ENCODE assay signal across 13 mouse cellular contexts in the genomic region with DNA sequence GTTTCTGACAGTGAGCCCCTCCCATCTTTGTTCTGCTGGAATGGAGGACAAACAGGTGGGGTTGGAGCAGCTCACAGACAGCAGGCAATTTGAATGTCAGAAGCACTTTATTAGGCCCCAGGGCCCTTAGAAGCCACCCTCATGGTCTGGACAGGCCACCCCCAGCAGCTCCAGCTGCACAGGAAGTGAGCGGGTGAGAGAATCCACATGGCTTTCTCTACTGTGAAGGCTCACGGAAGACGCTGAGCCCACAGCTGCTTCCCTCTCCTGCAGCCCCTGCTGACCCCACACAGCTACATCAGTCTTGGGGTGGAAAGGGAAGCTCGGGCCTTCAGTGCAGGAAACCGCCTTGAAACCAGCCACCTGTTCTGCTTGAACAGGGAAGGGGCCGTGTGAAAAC. TPM values are rescaled to one million over a fixed set of nuclear protein-coding genes. Genes with fewer than 3 reads are reported as not detected.
A peak's percentile ranks its signal among the peaks of the same experiment; 100 is the strongest.
DNase-seq lines count a peak whose midpoint lies in the region; ATAC-seq lines count a peak whose summit lies in the region.
"Had no signal": no experiment of that assay in that cellular context is flagged by ENCODE, and none has a peak within 500 bp of the region (broad histone marks: within the 10 kb centered on the region; RNA-seq: fewer than 3 reads in every experiment).

No protein-coding gene starts in this region.

- ATAC-seq in kidney, embryonic 14.5 days (ENCODE audit: low FRiP score, low TSS enrichment): peak; percentile 69
- peak; percentile 65 for ATAC-seq in lung, embryonic 16.5 days (ENCODE audit: low read depth)
- ATAC-seq in granulocyte monocyte progenitor cell, adult 5-6 weeks (replicated peaks; ENCODE audit: poor library complexity, severe bottlenecking): peak; percentile 84
- peak; percentile 63 for ATAC-seq in megakaryocyte progenitor cell, adult 5-6 weeks (replicated peaks; ENCODE audit: poor library complexity)
- ATAC-seq in midbrain, embryonic 16.5 days: no peak
- ATAC-seq: forebrain, embryonic 15.5 days had no signal

- peaks cover 28% of the 10 kb centered on the region for H3K36me3 ChIP-seq in kidney, embryonic 14.5 days (ENCODE audit: control insufficient read depth, insufficient read depth, low read length)
- peaks cover 18% of the 10 kb centered on the region for H3K36me3 ChIP-seq in lung, embryonic 16.5 days (ENCODE audit: control insufficient read depth, insufficient read depth, low read length)
- H3K36me3 ChIP-seq in midbrain, embryonic 16.5 days (ENCODE audit: control insufficient read depth, insufficient read depth, low read length): no peaks in the 10 kb centered on the region
- H3K36me3 ChIP-seq: forebrain, embryonic 15.5 days had no signal

- WGBS in kidney, embryonic 14.5 days: 19% methylated on average over 6 of the region's 6 CpGs
- WGBS in lung, embryonic 16.5 days: 36% methylated on average over 6 of the region's 6 CpGs
- 86% methylated on average over 6 of the region's 6 CpGs for WGBS in midbrain, embryonic 16.5 days

- H3K9ac ChIP-seq in kidney, embryonic 14.5 days (ENCODE audit: low read depth, low read length): no peak overlapping the region
- no peak overlapping the region for H3K9ac ChIP-seq in lung, embryonic 16.5 days (ENCODE audit: low read length)
- no peak overlapping the region for H3K9ac ChIP-seq in midbrain, embryonic 16.5 days (ENCODE audit: low read depth, low read length)
- H3K9ac ChIP-seq: forebrain, embryonic 15.5 days; hindbrain, embryonic 12.5 days; liver, embryonic 15.5 days; neural tube, embryonic 15.5 days had no signal

- H3K27ac ChIP-seq in kidney, embryonic 14.5 days (ENCODE audit: low read depth, low read length): peak overlapping the region; percentile 56; the same call in 1 of the 2 replicates
- H3K27ac ChIP-seq in lung, embryonic 16.5 days (ENCODE audit: low read length): 0 out of 2 replicates have a peak overlapping the region, but pooled peaks have one; percentile 13
- H3K27ac ChIP-seq in midbrain, embryonic 16.5 days (ENCODE audit: low read length): no peak overlapping the region
- H3K27ac ChIP-seq: forebrain, embryonic 15.5 days; hindbrain, embryonic 12.5 days; liver, embryonic 15.5 days; neural tube, embryonic 15.5 days had no signal

- H3K4me2 ChIP-seq in kidney, embryonic 14.5 days (replicated peaks; ENCODE audit: low read depth, low read length): no peak overlapping the region
- H3K4me2 ChIP-seq in lung, embryonic 16.5 days (ENCODE audit: low read depth, low read length): no peak overlapping the region
- H3K4me2 ChIP-seq in midbrain, embryonic 16.5 days (ENCODE audit: low read length): no peak overlapping the region
- H3K4me2 ChIP-seq: forebrain, embryonic 15.5 days; hindbrain, embryonic 12.5 days; liver, embryonic 15.5 days; neural tube, embryonic 15.5 days had no signal

- H3K4me3 ChIP-seq in kidney, embryonic 14.5 days (ENCODE audit: low read length): no peak overlapping the region
- no peak overlapping the region for H3K4me3 ChIP-seq in lung, embryonic 16.5 days (ENCODE audit: low read length)
- no peak overlapping the region for H3K4me3 ChIP-seq in midbrain, embryonic 16.5 days (ENCODE audit: low read depth, low read length)
- H3K4me3 ChIP-seq: forebrain, embryonic 15.5 days; hindbrain, embryonic 12.5 days; liver, embryonic 15.5 days; neural tube, embryonic 15.5 days had no signal

- H3K4me1 ChIP-seq in kidney, embryonic 14.5 days (ENCODE audit: control insufficient read depth, insufficient read depth, low read length): peaks cover 20% of the 10 kb centered on the region
- peaks cover 5% of the 10 kb centered on the region; the same call in 1 of the 2 replicates for H3K4me1 ChIP-seq in lung, embryonic 16.5 days (replicated peaks; ENCODE audit: control insufficient read depth, insufficient read depth, low read length)
- 0 out of 2 replicates have a peak, but pooled peaks cover 2% of the 10 kb centered on the region for H3K4me1 ChIP-seq in midbrain, embryonic 16.5 days (ENCODE audit: control insufficient read depth, insufficient read depth, low read length)
- H3K4me1 ChIP-seq: forebrain, embryonic 15.5 days had no signal

- H3K27me3 ChIP-seq in kidney, embryonic 14.5 days (ENCODE audit: control insufficient read depth, insufficient read depth, low read length): no peaks in the 10 kb centered on the region
- H3K27me3 ChIP-seq in lung, embryonic 16.5 days (ENCODE audit: control insufficient read depth, insufficient read depth, low read depth, low read length): no peaks in the 10 kb centered on the region
- H3K27me3 ChIP-seq in midbrain, embryonic 16.5 days (ENCODE audit: control insufficient read depth, insufficient read depth, low read depth, low read length): peaks cover 10% of the 10 kb centered on the region
- H3K27me3 ChIP-seq: liver, embryonic 15.5 days had no signal

- no peaks in the 10 kb centered on the region for H3K9me3 ChIP-seq in kidney, embryonic 14.5 days (ENCODE audit: control insufficient read depth, low read length)
- H3K9me3 ChIP-seq in lung, embryonic 16.5 days (ENCODE audit: control insufficient read depth, low read length): no peaks in the 10 kb centered on the region
- no peaks in the 10 kb centered on the region for H3K9me3 ChIP-seq in midbrain, embryonic 16.5 days (replicated peaks; ENCODE audit: control insufficient read depth, low read length, poor library complexity, severe bottlenecking)
- H3K9me3 ChIP-seq: forebrain, embryonic 15.5 days; hindbrain, embryonic 12.5 days; liver, embryonic 15.5 days; neural tube, embryonic 15.5 days had no signal

- DNase-seq in kidney, adult 8-10 months: no peak
- no peak for DNase-seq in lung, postnatal 25 days (ENCODE audit: low spot score)
- DNase-seq in cerebellum, adult 8-10 months: no peak
- DNase-seq: adrenal gland, postnatal 25 days had no signal

RNA-seq across cellular contexts. Expression of gene Poll, which starts 8.1 kb away (rescaled TPM):
- polyA plus RNA-seq in kidney, embryonic 14.5 days (2014; fragmentation: Nextera tagmentation; extraction: Ambion mirVana): 13.9 and 20.6 TPM in 2 replicates
- 17.4 and 18.7 TPM in 2 replicates for polyA plus RNA-seq in lung, embryonic 16.5 days (2015; fragmentation: Nextera tagmentation; extraction: Ambion mirVana)
- 13.0 and 15.1 TPM in 2 replicates for total RNA-seq in granulocyte monocyte progenitor cell, adult 5-6 weeks (2014; fragmentation: Nextera tagmentation)
- total RNA-seq in granulocyte monocyte progenitor cell, adult 5-6 weeks (2017): 6.6 and 14.4 TPM in 2 replicates
- total RNA-seq in megakaryocyte progenitor cell, adult 5-6 weeks (2015): 5.6 and 7.0 TPM in 2 replicates
- 13.2 and 18.5 TPM in 2 replicates for total RNA-seq in megakaryocyte progenitor cell, adult 5-6 weeks (2017)
- polyA plus RNA-seq in midbrain, embryonic 16.5 days (2015; fragmentation: Nextera tagmentation; extraction: Ambion mirVana): 12.7 and 13.3 TPM in 2 replicates

RNA-seq across cellular contexts. Expression of gene Gm17018, which starts 8.2 kb away (rescaled TPM):
- polyA plus RNA-seq in kidney, embryonic 14.5 days (2014; fragmentation: Nextera tagmentation; extraction: Ambion mirVana): 51.4 and 61.6 TPM in 2 replicates
- 55.0 and 60.5 TPM in 2 replicates for polyA plus RNA-seq in lung, embryonic 16.5 days (2015; fragmentation: Nextera tagmentation; extraction: Ambion mirVana)
- total RNA-seq in granulocyte monocyte progenitor cell, adult 5-6 weeks (2014; fragmentation: Nextera tagmentation): 27.1 and 50.2 TPM in 2 replicates
- 31.8 and 42.4 TPM in 2 replicates for total RNA-seq in granulocyte monocyte progenitor cell, adult 5-6 weeks (2017)
- total RNA-seq in megakaryocyte progenitor cell, adult 5-6 weeks (2015): 21.1 and 32.4 TPM in 2 replicates
- total RNA-seq in megakaryocyte progenitor cell, adult 5-6 weeks (2017): 39.5 and 40.6 TPM in 2 replicates
- polyA plus RNA-seq in midbrain, embryonic 16.5 days (2015; fragmentation: Nextera tagmentation; extraction: Ambion mirVana): 66.9 and 75.8 TPM in 2 replicates
